Mouse (Mus musculus) heart, postnatal 36 days (tissue): ENCODE measurements around the gene Nubp1. TPM values are rescaled to one million over a fixed set of nuclear protein-coding genes. Genes with fewer than 3 reads are reported as not detected.

Experiments used
- DNase-seq, 2 experiments: peaks; one replicate each; pipeline ENCODE4 v3.0.0; 2021 to 2022
- intact Hi-C: fragments of 180-260 bp; cut with DNase I; formaldehyde crosslinking; loops from one replicate; pipeline ENCODE4 v1.15.1; 2025
- total RNA-seq, 2 experiments: library from RNA; stranded (reverse); gene quantifications; 2 replicates each; pipeline ENCODE4 v1.2.3; 2021

Gene Nubp1
- 1 to 10 TPM; 8.9 to 9.0 TPM for total RNA-seq

GRCm38 (mm10) chr16:10411764-10412746 is at the start of gene Nubp1:
TSS of gene Nubp1 (plus strand) at chr16:10411948.
- DNase-seq = peak; percentile 92 to 97
- intact Hi-C loops = no loop called here

- intact Hi-C loops = no loop called here
- DNase-seq = no peak
These were observed 48.7 kb upstream of the Nubp1 start for GRCm38 (mm10) chr16:10363061-10363460.

- intact Hi-C loops = no loop called here
- no peak for DNase-seq
These were observed 46.0 kb upstream of the Nubp1 start for GRCm38 (mm10) chr16:10365796-10366195.

GRCm38 (mm10) chr16:10366240-10367217 is 45.2 kb upstream of the Nubp1 start:
- no peak for DNase-seq
- intact Hi-C loops = no loop called here

GRCm38 (mm10) chr16:10369468-10369934 is 42.2 kb upstream of the Nubp1 start:
- intact Hi-C loops = no loop called here
- DNase-seq = no peak

- no peak for DNase-seq
- intact Hi-C loops = no loop called here
These were observed 41.8 kb upstream of the Nubp1 start for GRCm38 (mm10) chr16:10369996-10370395.

- DNase-seq = no peak
- intact Hi-C loops = no loop called here
These were observed 39.4 kb upstream of the Nubp1 start for GRCm38 (mm10) chr16:10372372-10372771.

- DNase-seq = peak; percentile 6 to 26
- intact Hi-C loops = no loop called here
These were observed 37.3 kb upstream of the Nubp1 start for GRCm38 (mm10) chr16:10374254-10375011.

GRCm38 (mm10) chr16:10377286-10377685 is 34.5 kb upstream of the Nubp1 start:
- no peak for DNase-seq
- intact Hi-C loops = no loop called here

GRCm38 (mm10) chr16:10379531-10379930 is 32.2 kb upstream of the Nubp1 start:
- intact Hi-C loops = no loop called here
- DNase-seq = no peak

- peak; percentile 20 to 21 for DNase-seq
- intact Hi-C loops = no loop called here
These were observed 27.7 kb upstream of the Nubp1 start for GRCm38 (mm10) chr16:10384060-10384497.

GRCm38 (mm10) chr16:10384544-10384943 is 27.2 kb upstream of the Nubp1 start:
- DNase-seq = no peak
- intact Hi-C loops = no loop called here

GRCm38 (mm10) chr16:10385261-10385660 is 26.5 kb upstream of the Nubp1 start:
- intact Hi-C loops = no loop called here
- DNase-seq = no peak

- DNase-seq = no peak
- intact Hi-C loops = no loop called here
These were observed 22.9 kb upstream of the Nubp1 start for GRCm38 (mm10) chr16:10388634-10389365.

- intact Hi-C loops = no loop called here
- DNase-seq = no peak
These were observed 19.2 kb upstream of the Nubp1 start for GRCm38 (mm10) chr16:10392587-10392986.

- peak in 1 of 2 experiments; percentile 38 for DNase-seq
- intact Hi-C loops = loop anchor here (1.0 to 5.0 kb wide), 3 partner anchors 115 to 308 kb away; no protein-coding TSS in a partner anchor
These were observed 16.8 kb upstream of the Nubp1 start, which contains the start of gene Tekt5 for GRCm38 (mm10) chr16:10394699-10395540. TSS of gene Tekt5 (minus strand) at chr16:10395490.

- intact Hi-C loops = loop anchor here (5.0 kb wide), 2 partner anchors 124 to 311 kb away; no protein-coding TSS in a partner anchor
- no peak for DNase-seq
These were observed 13.0 kb upstream of the Nubp1 start for GRCm38 (mm10) chr16:10398755-10399154.

GRCm38 (mm10) chr16:10399160-10399559 is 12.6 kb upstream of the Nubp1 start:
- DNase-seq = peak; percentile 82 to 92
- intact Hi-C loops = loop anchor here (5.0 kb wide), 2 partner anchors 123 to 312 kb away; no protein-coding TSS in a partner anchor
